ENCODE assay signal across 9 mouse cellular contexts in genomic region chr14:46759970-46760354, GRCm38 (mm10). TPM values are rescaled to one million over a fixed set of nuclear protein-coding genes. Genes with fewer than 3 reads are reported as not detected.
DNase-seq lines count a peak whose midpoint lies in the region; ATAC-seq and TF ChIP-seq lines count a peak whose summit lies in the region.
"Had no signal": no experiment of that assay in that cellular context is flagged by ENCODE, and none has a peak within 500 bp of the region (broad histone marks: within the 10 kb centered on the region; RNA-seq: fewer than 3 reads in every experiment).

No protein-coding gene starts in this region.

- DNase-seq in left cerebral cortex, adult 2 months (ENCODE audit: extremely low spot score in 1 of 2, low spot score in 2 of 2): no peak
- DNase-seq in left cerebral cortex, adult 8-10 months (ENCODE audit: low spot score in 2 of 2): no peak
- DNase-seq in spleen, postnatal 10 days (ENCODE audit: low spot score in 2 of 2): no peak
- DNase-seq in frontal cortex, postnatal 25 days (ENCODE audit: low spot score in 2 of 2): no peak
- no peak for DNase-seq in cerebellum, adult 18-20 months

- intact Hi-C loops in left cerebral cortex, adult 2 months (cut with DNase I): no loop called here

- peaks cover 7% of the 10 kb centered on the region; the same call in 1 of the 2 replicates for H3K9me3 ChIP-seq in forebrain, embryonic 13.5 days (replicated peaks)
- H3K9me3 ChIP-seq in limb, embryonic 13.5 days: 0 out of 2 replicates have a peak, but pooled peaks cover 7% of the 10 kb centered on the region
- no peaks in the 10 kb centered on the region for H3K9me3 ChIP-seq in neural tube, embryonic 15.5 days (replicated peaks)

- ATAC-seq in forebrain, embryonic 13.5 days: no peak; the same call in 1 of the 2 replicates
- ATAC-seq in limb, embryonic 13.5 days (ENCODE audit: low FRiP score, low read depth): peak; percentile 16; the same call in 1 of the 2 replicates
- peak; percentile 26 for ATAC-seq in neural tube, embryonic 15.5 days (ENCODE audit: low FRiP score)

- no peaks in the 10 kb centered on the region for H3K36me3 ChIP-seq in forebrain, embryonic 13.5 days (ENCODE audit: poor library complexity, severe bottlenecking)
- H3K36me3 ChIP-seq in limb, embryonic 13.5 days: peaks cover 12% of the 10 kb centered on the region
- H3K36me3 ChIP-seq in neural tube, embryonic 15.5 days: no peaks in the 10 kb centered on the region

- H3K27ac ChIP-seq in left cerebral cortex, adult 2 months: no peak overlapping the region
- H3K27ac ChIP-seq in forebrain, embryonic 13.5 days: no peak overlapping the region
- H3K27ac ChIP-seq in limb, embryonic 13.5 days: no peak overlapping the region
- H3K27ac ChIP-seq in neural tube, embryonic 15.5 days (replicated peaks): no peak overlapping the region

- no peaks in the 10 kb centered on the region for H3K27me3 ChIP-seq in forebrain, embryonic 13.5 days
- no peaks in the 10 kb centered on the region for H3K27me3 ChIP-seq in limb, embryonic 13.5 days
- no peaks in the 10 kb centered on the region for H3K27me3 ChIP-seq in neural tube, embryonic 15.5 days (replicated peaks)

- peaks cover 15% of the 10 kb centered on the region for H3K4me1 ChIP-seq in forebrain, embryonic 13.5 days
- H3K4me1 ChIP-seq in limb, embryonic 13.5 days: peaks cover 14% of the 10 kb centered on the region
- peaks cover 11% of the 10 kb centered on the region for H3K4me1 ChIP-seq in neural tube, embryonic 15.5 days

- H3K4me3 ChIP-seq in left cerebral cortex, adult 2 months: peak overlapping the region; percentile 64
- H3K4me3 ChIP-seq in forebrain, embryonic 13.5 days: peak overlapping the region; percentile 69
- peak overlapping the region; percentile 75 for H3K4me3 ChIP-seq in limb, embryonic 13.5 days
- peak overlapping the region; percentile 66 for H3K4me3 ChIP-seq in neural tube, embryonic 15.5 days (replicated peaks)

- peak overlapping the region; percentile 90 for H3K4me2 ChIP-seq in forebrain, embryonic 13.5 days
- peak overlapping the region; percentile 93 for H3K4me2 ChIP-seq in limb, embryonic 13.5 days (replicated peaks)
- peak overlapping the region; percentile 95 for H3K4me2 ChIP-seq in neural tube, embryonic 15.5 days

- H3K9ac ChIP-seq in forebrain, embryonic 13.5 days: no peak overlapping the region
- H3K9ac ChIP-seq in limb, embryonic 13.5 days: no peak overlapping the region
- H3K9ac ChIP-seq in neural tube, embryonic 15.5 days (replicated peaks): no peak overlapping the region

- 4% methylated on average over 7 of the region's 7 CpGs for WGBS in forebrain, embryonic 13.5 days
- WGBS in limb, embryonic 13.5 days: 5% methylated on average over 7 of the region's 7 CpGs
- 2% methylated on average over 7 of the region's 7 CpGs for WGBS in neural tube, embryonic 15.5 days

- TF ChIP-seq CTCF in left cerebral cortex, adult 2 months (IDR thresholded peaks at IDR 0.05): no peak

RNA-seq across cellular contexts. Expression of gene Cdkn3, which starts 0.4 kb away (rescaled TPM):
- total RNA-seq in left cerebral cortex, adult 2 months (2021): 1 to 10 TPM; 1.1 to 1.2 TPM
- 1 to 10 TPM in 2 of 4 experiments, under 1 TPM in 2; 0.74 to 3.1 (median 1.2) TPM for total RNA-seq in left cerebral cortex, adult 8-10 months (2022)
- 38.5 and 41.8 TPM in 2 replicates for polyA plus RNA-seq in forebrain, embryonic 13.5 days (2015; fragmentation: Nextera tagmentation; extraction: Ambion mirVana)
- polyA plus RNA-seq in limb, embryonic 13.5 days (2015; fragmentation: Nextera tagmentation; extraction: Ambion mirVana): 43.6 and 48.5 TPM in 2 replicates
- polyA plus RNA-seq in neural tube, embryonic 15.5 days (2015; fragmentation: Nextera tagmentation; extraction: Ambion mirVana): 9.1 and 15.0 TPM in 2 replicates
- total RNA-seq: liver, adult 2 months had no signal

RNA-seq across cellular contexts. Expression of gene Cnih1, which starts 28.2 kb away (rescaled TPM):
- total RNA-seq in left cerebral cortex, adult 2 months (2021): 10 to 100 TPM; 80.1 to 80.9 TPM
- total RNA-seq in left cerebral cortex, adult 8-10 months (2022): 10 to 100 TPM; 78.6 to 90.2 (median 83.1) TPM
- polyA plus RNA-seq in forebrain, embryonic 13.5 days (2015; fragmentation: Nextera tagmentation; extraction: Ambion mirVana): 168 and 176 TPM in 2 replicates
- 200 and 201 TPM in 2 replicates for polyA plus RNA-seq in limb, embryonic 13.5 days (2015; fragmentation: Nextera tagmentation; extraction: Ambion mirVana)
- polyA plus RNA-seq in neural tube, embryonic 15.5 days (2015; fragmentation: Nextera tagmentation; extraction: Ambion mirVana): 200 and 204 TPM in 2 replicates
